Mouse (Mus musculus) inflammation-experienced regulatory T-cells, adult 6 months (primary cell): Measurements from ENCODE around the gene Mybpc2. TPM values are rescaled to one million over a fixed set of nuclear protein-coding genes. Genes with fewer than 3 reads are reported as not detected.

Experiments used
- ATAC-seq: one replicate; pipeline ENCODE4 v1.8.0; 2017
- polyA plus RNA-seq, 3 experiments: library from polyadenylated mRNA; unstranded; fragments of 100-300 nt; shearing (Covaris generic); gene quantifications; one replicate each; pipeline ENCODE4 v1.2.1; 2017

Mybpc2 gene
- polyA plus RNA-seq, 3 experiments from 2014 or later, result not detected

DNA sequence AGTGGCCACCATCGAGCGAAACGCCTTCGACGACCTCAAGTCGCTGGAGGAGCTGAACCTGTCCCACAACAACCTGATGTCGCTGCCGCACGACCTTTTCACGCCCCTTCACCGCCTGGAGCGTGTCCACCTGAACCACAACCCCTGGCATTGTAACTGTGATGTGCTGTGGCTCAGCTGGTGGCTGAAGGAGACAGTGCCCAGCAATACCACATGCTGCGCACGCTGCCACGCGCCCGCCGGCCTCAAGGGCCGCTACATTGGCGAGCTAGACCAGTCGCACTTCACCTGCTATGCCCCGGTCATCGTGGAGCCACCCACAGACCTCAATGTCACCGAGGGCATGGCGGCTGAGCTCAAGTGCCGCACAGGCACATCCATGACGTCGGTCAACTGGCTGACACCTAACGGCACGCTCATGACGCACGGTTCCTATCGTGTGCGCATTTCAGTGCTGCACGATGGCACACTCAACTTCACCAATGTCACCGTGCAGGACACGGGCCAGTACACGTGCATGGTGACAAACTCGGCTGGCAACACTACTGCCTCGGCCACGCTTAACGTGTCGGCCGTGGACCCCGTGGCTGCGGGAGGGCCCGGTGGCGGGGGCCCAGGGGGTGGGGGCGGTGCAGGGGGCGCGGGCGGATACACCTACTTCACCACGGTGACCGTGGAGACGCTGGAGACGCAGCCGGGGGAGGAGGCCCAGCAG is 62.8 kb downstream of the Mybpc2 start:
- ATAC-seq, result no peak

GRCm38 (mm10) chr7:44460767-44461502 is 63.5 kb downstream of the Mybpc2 start:
- no peak for ATAC-seq

DNA sequence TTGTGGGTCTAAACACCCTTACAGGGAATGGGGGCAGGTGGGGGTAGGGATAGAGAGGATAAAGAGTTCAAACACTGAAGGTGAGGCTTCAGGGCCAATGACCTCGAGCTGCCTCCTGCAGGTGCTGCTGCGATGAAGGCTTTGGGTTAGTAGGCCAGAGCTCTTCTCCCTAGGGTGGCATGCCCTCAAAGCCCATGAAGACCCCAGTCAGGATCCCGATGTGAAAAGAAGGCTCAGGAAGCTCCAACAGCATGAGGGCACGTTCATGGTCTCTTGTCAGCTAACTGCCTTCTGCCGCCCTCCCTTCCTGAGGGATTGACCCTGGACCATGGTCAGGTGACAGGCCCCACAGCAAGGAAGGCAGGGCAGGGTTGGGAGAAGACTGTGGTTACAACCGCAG is 64.4 kb downstream of the Mybpc2 start:
- ATAC-seq, result no peak

GRCm38 (mm10) chr7:44456302-44456701 is 68.2 kb downstream of the Mybpc2 start:
- no peak for ATAC-seq

GRCm38 (mm10) chr7:44453256-44453655 is 71.2 kb downstream of the Mybpc2 start:
- no peak for ATAC-seq

Other genes with a start within 250 kb of the Mybpc2 start
- under 1 TPM; 0.28 to 0.62 (median 0.34) TPM for gene Clec11a, start 217.8 kb downstream of the Mybpc2 start, polyA plus RNA-seq
- under 1 TPM; 0.15 to 0.62 (median 0.20) TPM for gene Shank1, start 214.4 kb downstream of the Mybpc2 start, polyA plus RNA-seq
- not detected for gene Syt3, start 140.6 kb downstream of the Mybpc2 start, polyA plus RNA-seq
- gene 1700008O03Rik, start 138.8 kb downstream of the Mybpc2 start, polyA plus RNA-seq, result not detected
- not detected for gene Lrrc4b, start 95.6 kb downstream of the Mybpc2 start, polyA plus RNA-seq
- gene Aspdh, start 59.3 kb downstream of the Mybpc2 start, polyA plus RNA-seq, result not detected
- gene Josd2, start 56.7 kb downstream of the Mybpc2 start, polyA plus RNA-seq, result 10 to 100 TPM; 46.9 to 62.6 (median 47.0) TPM
- gene Emc10, start 28.1 kb downstream of the Mybpc2 start, polyA plus RNA-seq, result 10 to 100 TPM; 21.0 to 22.5 (median 22.3) TPM
- gene Fam71e1, start 28.1 kb downstream of the Mybpc2 start, polyA plus RNA-seq, result 1 to 10 TPM; 2.7 to 5.2 (median 3.9) TPM
- 1 to 10 TPM in 1 of 3 experiments, under 1 TPM in 2; 0.17 to 2.1 (median 0.86) TPM for gene Spib, start 7.4 kb upstream of the Mybpc2 start, polyA plus RNA-seq
- 10 to 100 TPM; 21.0 to 32.4 (median 21.4) TPM for gene Pold1, start 24.2 kb upstream of the Mybpc2 start, polyA plus RNA-seq
- 10 to 100 TPM; 43.0 to 52.2 (median 49.9) TPM for gene Nr1h2, start 29.3 kb upstream of the Mybpc2 start, polyA plus RNA-seq
- 1 to 10 TPM; 1.3 to 7.7 (median 3.2) TPM for gene Napsa, start 47.7 kb upstream of the Mybpc2 start, polyA plus RNA-seq
- gene Kcnc3, start 66.0 kb upstream of the Mybpc2 start, polyA plus RNA-seq, result not detected
- gene Myh14, start 146.2 kb upstream of the Mybpc2 start, polyA plus RNA-seq, result not detected
- gene Izumo2, start 184.1 kb upstream of the Mybpc2 start, polyA plus RNA-seq, result not detected
- gene Vrk3, start 223.8 kb upstream of the Mybpc2 start, polyA plus RNA-seq, result 10 to 100 TPM; 66.6 to 71.2 (median 69.7) TPM
- 1 to 10 TPM in 1 of 3 experiments, under 1 TPM in 2; 0.16 to 2.1 (median 0.93) TPM for gene Zfp473, start 226.4 kb upstream of the Mybpc2 start, polyA plus RNA-seq